Mouse (Mus musculus) ES-E14 (cell line): ENCODE measurements at regions not wholly inside any gene's neighbourhood (a gene's known extent, or its start where the extent isn't known, plus 50 kb on each side); places are given as distances from the start of the nearest gene placed in this dataset.

Experiments used
- CHD2 ChIP-seq: IDR thresholded peaks from 2 replicates; pipeline ENCODE4 v1.6.1; 2014; ENCODE audit warnings: mild to moderate bottlenecking, low read depth, low read length, inconsistent platforms
- HCFC1 ChIP-seq: IDR thresholded peaks from 2 replicates; pipeline ENCODE4 v1.6.1; 2012; ENCODE audit warnings: low read length, inconsistent platforms, borderline replicate concordance; ENCODE audit not compliant: insufficient read depth
- ZC3H11A ChIP-seq: IDR thresholded peaks from 2 replicates; pipeline ENCODE4 v1.6.1; 2012; ENCODE audit warnings: low read depth, mild to moderate bottlenecking, inconsistent platforms, low read length, borderline replicate concordance
- ZNF384 ChIP-seq: IDR thresholded peaks from 2 replicates; pipeline ENCODE4 v1.6.1; 2012; ENCODE audit warnings: low read depth, low read length, inconsistent platforms

GRCm38 (mm10) chr19:14816354-14816753 is 218.5 kb upstream of the Tle4 start:
- TF ChIP-seq ZNF384: no peak
- no peak for TF ChIP-seq ZC3H11A
- TF ChIP-seq HCFC1: no peak
- TF ChIP-seq CHD2: no peak
